Mouse (Mus musculus) lung, postnatal 4 days (tissue): ENCODE measurements around the gene Eif1.
"Not testable (repeated sequence)": the region's sequence is repeated elsewhere in the genome, so short reads cannot be mapped to it uniquely, and the experiment has no call there.

Source experiments
- DNase-seq, 2 experiments: peaks; one replicate each; pipeline ENCODE4 v3.0.0; 2021

Gene Eif1

DNA sequence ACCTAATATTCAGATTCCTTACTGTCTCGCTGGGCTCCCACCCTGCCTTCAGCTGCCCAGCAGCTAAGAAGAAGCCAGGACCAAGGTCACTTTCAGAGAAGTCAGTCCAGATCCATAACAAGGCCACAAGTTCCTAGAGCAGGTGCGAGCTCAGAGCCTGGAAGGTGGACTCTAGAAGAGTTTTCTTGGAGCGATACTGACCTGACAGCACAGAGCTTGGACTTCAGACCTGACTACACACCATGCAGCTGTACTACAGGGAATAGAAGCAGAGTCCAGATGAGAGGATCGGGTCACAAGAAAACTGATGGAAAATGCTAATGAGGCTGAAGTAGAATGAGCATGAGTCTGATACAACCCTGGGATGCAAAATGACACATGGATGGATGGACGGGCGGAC lies 6.3 kb upstream of the Eif1 start:
- no peak for DNase-seq

DNA sequence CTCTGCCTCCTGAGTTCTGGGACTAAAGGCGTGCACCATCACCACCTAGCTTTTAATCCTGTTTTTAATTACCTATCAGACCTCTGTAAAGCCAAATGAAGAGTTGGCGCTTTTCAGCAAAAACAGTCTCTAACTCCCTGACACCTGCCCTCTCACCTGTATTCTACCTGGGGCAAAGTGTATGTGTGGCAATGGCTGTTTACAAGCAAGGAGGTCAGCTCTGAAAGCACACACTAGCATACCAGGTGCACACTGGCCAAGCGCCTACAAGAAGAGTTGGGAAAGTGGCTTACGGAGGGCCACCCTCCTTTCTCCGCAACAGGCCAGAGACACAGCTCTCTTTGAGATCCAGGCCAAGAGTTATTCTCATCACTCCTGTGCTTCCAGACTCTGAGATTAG lies 4.2 kb upstream of the Eif1 start:
- DNase-seq: no peak

DNA sequence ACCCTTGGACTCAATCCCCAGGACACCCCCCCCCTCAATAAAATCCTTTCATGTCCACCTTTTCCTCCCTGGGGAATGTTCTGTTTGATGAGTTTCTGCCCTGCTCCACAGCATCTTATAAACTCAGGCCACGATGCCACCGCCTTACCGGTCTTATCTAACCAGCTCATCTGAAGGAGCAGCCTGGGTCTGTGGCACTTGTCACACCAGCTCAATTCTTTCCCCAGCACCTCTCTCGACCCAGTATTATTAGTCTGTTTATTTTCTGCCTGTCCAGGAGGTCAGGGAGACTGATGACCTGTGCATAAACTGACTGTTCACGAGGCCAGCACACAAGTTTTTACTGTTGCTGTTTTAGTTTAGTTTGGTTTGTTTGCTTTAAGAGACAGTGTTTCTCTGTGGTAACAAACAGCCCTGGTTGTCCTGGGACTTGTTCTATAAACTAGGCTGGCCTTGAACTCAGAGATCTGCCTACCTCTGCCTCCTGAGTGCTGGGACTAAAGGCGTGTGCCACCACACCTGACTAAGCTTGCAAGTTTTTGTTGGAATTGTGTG lies 1.8 kb upstream of the Eif1 start:
- DNase-seq: no peak

DNA sequence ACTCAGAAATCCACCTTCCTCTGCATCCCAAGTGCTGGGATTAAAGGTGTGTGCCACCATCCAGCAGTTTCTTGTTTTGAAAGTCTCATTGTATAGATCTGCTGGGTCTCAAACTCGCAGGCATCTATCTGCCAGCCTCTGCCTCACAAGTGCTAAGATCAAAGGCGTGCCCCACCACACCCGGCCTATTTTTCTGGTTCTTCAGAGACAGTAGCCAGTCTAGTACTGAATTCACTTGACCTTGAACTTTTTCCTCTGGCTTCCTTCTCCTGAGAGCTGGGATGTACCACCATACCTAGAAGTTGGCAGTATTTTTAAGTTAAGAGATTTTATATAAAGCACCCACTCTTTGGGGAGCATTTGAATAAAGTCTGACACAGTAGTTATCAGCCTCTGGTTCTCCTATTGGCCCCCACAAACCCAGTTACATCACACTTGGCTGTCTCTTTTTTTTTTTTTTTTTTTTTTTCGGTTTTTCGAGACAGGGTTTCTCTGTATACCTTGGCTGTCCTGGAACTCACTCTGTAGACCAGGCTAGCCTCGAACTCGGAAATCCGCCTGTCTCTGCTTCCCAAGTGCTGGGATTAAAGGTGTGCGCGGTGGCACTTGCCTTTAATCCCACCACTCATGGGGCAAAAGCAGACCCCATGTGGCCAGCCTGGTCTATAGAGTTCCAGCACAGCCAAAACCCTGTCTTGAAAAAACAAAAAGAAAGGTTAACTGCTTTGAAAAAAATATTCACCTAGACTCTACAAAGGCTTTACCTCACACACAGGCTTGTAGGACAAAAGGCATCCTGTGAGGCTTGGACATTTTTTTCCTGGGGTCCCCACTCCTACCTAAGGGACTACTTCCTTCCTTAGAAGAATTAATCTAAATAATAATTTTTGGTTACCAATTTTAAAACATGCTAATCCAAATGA lies 895 bp upstream of the Eif1 start:
- no peak for DNase-seq

DNA sequence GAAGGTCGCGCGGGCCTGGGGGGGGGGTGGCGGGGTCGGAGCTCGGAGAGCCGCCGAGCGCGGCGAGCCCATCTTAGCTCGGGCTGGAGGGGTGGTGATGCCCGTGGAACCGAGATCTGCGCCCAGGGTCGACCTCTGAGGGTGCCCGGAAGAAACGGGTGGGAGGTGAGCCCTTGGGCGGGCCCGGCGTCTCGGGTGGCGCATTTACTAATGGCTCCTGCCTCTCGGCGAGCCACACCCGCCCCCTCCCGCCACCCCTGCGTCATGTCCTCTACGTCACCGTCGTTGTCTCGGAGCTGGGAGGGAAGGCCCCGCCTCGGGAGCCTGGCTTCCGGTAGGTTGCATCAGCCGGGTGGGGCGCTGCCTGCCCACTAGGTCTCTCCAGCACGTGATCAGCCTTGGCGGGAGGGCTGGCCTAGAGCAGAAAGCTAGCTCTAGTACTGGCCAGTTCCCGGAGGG lies 516 bp downstream of the Eif1 start:
- DNase-seq: peak; percentile 97 to 99

DNA sequence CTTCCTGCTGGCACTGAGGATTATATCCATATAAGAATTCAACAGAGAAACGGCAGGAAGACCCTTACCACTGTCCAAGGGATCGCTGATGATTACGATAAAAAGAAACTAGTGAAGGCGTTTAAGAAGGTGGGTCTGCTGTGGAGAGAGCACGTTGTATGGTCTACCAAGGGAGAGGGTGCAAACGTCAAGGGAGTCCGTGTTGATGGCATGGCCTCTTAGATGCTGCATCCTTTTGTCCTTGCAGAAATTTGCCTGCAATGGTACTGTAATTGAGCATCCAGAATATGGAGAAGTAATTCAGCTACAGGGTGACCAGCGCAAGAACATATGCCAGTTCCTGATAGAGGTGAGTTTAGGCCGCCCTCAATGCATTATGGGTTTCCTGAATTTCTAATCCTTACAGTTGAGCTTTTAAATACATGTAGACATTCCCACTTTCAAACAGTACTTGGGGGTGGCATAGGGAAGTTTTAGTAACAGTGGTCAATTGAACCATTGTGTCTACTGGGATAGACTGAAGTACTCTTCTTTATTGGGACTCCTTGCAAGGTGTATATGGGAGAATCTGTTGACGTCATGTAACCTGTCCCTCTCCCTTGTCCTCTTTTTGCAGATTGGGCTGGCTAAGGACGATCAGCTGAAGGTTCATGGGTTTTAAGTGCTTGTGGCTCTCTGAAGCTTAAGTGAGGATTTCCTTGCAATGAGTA lies 1.2 kb downstream of the Eif1 start:
- DNase-seq: not testable (repeated sequence)

DNA sequence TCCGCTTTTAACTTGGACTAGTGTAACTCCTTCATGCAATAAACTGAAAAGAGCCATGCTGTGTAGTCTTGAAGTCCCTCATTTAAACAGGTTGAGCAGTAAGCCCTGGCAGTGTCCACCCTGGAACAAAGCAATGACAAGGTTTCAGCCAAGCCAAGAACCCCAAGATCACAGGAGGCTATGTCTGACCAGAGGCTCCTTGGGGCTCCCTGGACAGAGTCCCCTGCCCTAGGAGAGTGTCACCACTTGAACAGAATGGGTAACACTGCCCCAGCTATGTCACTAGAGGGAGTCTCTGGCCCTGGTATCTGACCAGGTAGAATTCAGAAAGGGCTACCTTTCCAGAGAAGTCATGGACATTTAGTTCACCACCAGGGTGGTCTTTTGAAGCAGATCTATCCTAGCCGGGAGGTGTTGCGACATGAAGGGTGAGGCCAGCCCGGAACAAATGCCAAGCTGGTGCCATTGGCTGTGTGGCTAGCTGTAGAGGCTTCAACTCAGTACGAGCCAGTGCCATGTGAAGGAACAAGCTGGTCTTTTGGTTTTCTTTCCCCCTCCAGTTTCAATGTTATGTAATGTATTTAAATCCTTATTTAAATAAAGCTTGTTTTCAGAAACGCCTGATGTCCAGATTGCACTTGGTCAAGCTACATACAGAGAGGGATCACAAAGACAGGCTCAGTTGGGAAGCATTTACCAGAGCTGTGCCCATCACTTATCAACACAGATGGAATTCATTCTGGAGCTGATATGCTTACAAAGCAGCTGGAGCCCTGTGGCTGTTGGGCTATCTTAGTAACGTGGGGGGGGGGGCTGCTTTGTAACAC lies 2.0 kb downstream of the Eif1 start:
- peak in 1 of 2 experiments; percentile 7 for DNase-seq

DNA sequence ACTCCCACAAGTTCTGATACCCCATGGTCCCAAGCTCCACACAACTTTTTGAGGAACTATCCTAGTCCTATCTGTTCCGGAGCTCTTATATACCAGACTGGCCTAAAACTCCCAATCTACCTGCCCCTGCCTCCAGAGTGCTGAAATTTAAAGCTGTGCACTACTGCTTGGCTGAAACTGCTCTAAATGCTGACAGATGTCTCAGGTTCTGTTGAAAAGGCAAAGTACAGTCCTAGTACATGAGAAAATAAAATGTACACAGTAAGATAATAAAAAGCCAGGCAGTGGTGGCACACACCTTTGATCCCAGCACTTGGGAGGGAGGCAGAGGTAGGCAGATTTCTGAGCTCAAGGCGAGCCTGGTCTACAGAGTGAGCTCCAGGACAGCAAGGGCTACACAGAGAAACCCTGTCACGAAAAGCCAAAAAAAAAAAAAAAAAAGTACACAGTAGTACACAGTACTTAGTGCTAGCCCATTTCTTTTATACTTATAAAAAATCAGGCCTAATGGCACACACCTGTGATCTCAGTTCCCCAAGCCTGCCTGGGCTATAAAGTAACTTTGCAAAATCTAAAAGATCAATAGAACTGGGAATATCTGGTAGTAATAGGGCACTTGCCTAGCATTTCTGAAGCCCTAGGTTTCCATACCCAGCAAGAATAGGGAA lies 3.0 kb downstream of the Eif1 start:
- no peak for DNase-seq

DNA sequence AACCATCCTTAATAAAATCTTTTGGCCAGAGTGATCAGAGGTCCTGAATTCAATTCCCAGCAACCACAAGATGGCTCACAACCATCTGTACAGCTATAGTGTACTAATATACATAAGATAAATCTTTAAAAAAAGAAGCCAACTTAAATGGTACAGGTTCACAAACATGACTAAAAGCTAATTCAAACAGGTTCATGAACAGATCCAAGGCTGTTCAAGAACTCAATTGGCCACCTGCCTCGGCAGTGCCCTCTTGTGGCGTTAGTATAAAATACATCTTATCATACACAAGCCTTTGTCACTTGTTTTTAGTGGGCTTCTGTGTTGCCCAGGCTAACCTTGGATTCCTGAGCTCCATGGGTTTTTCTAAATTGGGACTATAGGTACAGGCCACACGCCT lies 3.9 kb downstream of the Eif1 start:
- peak in 1 of 2 experiments; percentile 73 for DNase-seq

DNA sequence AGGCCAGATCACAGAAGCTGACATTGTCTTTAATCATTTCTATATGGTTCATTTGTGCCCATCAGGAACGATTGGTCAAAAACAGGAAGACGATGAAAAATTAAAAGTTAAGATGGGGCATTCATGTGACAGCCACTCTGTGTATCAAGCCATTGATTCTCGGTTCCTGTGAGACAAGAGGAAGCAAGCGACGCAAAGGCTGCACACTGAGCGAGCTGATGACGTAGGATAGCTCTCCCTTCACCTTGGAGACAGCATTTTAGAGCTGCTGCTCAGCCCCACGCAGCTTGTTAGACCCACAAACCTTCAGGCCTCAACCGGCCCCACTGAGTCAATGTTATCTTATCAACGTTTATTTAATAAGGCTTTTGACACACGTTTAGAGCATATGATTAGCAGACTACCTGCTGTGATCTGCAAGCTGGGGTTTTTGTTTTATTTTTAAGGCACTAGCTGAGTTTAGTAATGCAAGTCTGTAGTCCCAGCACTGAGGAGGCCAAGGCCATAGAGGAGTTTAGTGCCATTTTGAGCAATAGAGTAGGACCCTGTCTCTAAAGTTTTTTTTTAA lies 5.5 kb downstream of the Eif1 start:
- DNase-seq: no peak

DNA sequence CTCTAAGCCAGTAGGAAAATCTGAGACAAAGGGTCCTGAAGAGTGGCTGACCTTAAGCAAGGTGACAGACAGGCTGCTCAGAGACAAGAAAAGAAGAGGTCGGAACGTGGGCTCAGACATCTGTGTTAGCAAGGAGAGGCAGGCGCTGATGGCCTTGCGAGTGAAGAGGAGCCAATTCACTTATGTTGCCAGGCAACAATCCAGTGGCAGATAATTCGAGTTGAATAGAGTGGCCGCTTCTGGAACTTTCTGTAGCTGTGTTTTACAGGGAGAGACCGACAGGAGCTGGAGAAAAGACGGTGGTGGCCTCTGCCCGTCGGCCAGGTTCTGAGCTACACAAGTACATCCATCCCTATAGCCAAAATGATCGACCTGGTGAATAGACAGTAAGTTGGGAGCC lies 7.6 kb downstream of the Eif1 start:
- DNase-seq: no peak

DNA sequence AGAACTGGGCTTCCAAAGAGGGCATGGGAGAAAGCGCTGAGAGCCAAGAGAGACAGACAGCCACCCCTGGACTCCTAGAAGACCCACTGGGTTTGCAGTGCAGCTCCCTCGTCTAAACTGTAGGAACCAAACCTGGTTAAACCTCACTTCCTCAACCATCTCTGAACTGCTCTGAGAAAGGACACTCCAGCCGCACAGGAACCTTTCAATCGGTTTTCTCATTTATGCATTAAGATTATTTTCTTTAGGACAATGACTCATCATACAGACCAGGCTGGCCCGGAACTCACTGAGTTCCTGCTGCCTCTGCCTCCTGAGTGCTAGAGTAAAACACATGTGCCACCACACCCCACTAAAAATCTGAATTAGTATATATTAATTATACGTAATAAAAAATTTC lies 8.1 kb downstream of the Eif1 start:
- no peak for DNase-seq

DNA sequence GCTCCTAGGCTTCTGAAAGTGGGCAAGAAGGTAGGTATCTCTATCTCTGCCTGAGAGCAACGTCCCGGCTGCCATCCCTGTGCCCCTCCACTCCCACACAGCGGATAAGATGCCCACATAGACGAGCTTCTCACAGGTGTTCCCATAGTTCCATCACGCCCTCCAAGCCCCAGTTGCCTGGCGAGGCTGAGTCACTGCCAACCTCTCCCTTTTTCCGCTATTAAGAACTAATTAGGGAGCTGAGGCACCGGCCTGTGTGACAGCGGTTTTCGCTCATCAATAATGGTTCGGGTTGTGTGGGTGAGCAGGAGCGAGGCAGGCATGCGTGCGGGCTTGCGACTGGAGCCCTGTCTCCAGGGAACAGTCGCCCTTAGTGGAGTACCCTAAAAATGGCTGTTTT lies 10.6 kb downstream of the Eif1 start:
- DNase-seq: no peak

DNA sequence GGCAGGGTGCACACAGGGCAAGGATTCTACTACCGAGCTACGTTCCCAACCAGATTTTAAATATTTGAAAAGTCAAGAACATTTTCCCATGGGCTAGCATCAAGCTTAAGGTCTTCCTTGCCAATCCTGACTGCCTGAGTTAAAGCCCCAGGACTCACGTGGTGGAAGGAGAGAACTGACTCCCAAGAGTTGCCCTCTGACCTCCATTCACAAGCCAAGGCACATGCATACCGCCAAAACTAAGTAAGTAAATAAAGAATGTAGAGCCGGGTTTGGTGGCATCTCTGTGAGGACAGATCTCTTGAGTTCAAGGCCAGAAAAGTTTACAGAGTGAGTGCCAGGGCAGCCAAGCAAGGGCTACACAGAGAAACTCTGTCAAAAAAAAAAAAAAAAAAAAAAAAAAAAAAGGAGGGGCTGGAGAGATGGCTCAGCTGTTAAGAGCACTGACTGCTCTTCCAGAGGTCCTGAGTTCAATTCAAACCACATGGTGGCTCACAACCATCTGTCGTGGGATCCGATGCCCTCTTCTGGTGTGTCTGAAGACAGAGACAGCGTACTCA lies 11.2 kb downstream of the Eif1 start:
- not testable (repeated sequence) for DNase-seq

DNA sequence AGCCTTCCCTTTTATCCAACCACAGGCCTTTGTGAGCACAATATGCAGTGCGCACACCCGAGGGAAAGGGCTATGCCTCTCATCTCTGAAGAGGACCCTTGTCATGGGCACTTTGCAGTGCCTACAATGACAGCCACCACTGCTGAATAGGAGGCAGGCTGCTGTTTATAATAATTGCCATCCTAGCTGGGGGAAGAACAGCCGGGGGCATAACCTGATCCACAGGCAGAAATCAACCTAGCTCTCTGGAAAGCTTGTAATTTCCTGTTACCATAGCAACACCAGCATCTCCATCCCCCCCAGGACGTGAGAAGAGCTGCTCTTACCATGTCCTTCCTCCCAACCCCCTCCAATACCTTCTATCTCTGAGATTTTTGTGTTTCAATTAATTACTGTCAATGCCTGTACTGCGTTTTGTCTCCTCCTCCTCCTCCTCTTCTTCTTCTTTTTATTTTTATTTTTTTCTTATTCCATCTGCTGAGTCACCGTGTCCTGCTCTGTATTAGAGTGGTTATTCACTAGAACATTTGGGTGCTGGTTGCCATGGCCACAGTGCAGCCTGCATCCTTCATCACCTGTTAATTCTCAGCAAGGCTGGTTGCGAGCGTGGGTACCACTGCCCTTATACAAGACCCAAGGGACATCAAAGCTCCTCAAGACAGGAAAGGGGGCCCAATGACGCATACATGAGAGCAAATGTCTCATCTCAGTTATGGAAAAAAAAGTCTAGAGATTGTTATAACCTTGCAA lies 13.3 kb downstream of the Eif1 start:
- DNase-seq: no peak

DNA sequence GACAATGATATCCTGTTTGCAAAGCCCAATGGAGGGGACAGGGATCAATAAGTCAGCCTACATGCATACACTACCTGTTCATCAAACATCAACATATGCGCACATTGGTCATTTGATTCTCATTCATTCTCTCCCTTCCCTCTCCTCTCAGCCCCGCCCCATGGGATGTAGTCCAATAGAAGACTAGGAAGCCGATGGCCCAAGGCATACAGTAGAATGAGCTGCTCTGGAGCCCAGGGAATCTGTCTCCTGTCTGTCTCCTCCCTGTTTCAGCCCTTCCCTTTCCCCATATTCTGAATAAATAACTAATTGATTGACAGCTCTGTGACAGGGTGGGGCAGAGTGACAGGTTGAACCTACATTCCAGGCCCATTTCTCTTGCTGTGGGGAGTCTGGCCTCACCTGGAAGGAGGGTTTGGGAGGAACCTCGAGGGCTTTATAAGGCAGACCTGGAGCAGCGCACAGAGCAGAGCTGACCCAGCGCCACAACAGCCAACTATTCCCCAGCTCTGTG lies 14.3 kb downstream of the Eif1 start, which contains the start of gene Gast:
TSS of gene Gast (plus strand) at position 464 of the 514 bp plus-strand sequence.
- DNase-seq: no peak

DNA sequence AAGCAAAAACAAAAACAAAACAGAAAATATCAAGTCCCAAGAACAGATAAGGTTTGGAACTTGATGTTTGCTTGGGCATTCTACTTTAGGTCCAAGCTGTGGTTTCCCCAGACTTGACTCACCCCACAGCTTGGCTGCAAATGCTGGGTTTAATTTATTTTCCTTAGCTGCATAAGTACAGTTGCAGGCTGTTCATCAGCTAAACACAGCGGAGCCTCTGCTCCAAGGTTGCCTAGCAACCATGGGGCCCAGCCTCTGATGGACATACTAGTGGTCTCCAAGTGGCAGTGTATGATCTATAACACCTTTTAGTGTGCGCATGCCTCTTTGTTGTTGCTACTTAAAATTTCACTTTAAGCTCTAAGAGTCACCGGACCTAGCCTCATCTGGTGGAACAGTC lies 16.0 kb downstream of the Eif1 start:
- no peak for DNase-seq

DNA sequence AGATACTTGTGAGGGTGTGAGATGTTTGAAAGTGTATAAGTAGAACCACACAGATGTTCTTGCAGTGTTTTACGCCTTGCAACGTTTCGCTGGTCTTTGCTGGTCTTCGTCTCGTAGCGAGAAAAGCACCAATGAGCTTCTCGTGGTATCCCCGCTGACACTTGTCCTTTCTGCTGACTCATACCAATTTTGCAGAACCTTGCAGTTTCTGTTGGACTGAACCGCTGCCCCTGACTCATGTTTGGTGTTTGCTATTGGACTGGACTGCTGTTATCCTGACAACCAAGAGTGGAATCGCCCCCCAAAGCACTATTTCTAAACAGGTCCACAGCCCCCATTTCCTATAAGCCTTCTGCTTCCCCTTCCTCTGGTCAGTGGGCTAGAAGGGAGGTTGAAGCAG lies 24.6 kb downstream of the Eif1 start:
- DNase-seq: no peak

DNA sequence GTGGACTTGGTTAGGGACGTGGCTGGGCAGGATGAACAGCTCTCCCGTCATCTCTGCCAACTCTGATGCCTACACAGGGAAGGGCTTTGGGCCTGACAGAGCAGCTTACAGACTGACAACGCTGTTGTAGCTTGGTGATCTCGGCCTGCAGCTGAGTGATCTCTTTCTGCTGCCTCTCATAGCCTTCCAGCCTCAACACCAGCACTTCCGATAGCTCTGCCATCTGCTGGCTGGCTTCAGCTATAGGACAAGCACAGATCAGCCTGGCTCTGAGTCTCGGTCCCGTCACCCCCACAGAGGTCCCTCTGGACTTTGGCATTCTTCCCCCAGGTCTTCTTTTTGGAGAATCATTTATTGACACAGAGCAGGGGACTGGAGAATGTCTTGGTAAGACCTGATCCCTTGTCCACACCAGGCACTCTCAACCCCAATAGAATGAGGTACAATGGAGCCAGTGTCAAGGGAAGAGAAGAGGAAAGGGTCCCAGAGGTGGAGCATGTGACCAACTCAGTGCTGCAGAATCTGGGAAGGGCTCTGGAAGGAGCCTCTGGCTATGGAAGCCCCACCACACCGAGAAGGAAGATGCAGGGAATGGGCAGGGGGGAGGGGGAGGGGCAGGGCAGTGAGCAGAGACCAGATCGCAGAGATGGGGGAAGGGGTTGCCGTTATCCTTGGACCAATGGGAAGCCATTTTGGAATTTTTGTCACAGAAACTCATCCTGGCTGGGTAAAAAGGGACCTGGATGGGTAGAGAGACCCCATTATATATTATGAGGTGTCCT lies 32.6 kb downstream of the Eif1 start:
- DNase-seq: peak; percentile 47 to 48
